Mouse (Mus musculus) hindbrain, embryonic 11.5 days (tissue): ENCODE data around the gene 2010315B03Rik. TPM values are rescaled to one million over a fixed set of nuclear protein-coding genes. Genes with fewer than 3 reads are reported as not detected.

Experiments
- ATAC-seq: fragments of 200-750 bp; cut with Nextera tagmentation; 2 replicates; pipeline ENCODE4 v1.8.0; 2017; ENCODE audit warnings: mild to moderate bottlenecking, moderate TSS enrichment, moderate library complexity; ENCODE audit not compliant: low FRiP score
- DNase-seq: peaks from one replicate; pipeline ENCODE4 v3.0.0-alpha.2; 2015; ENCODE audit warnings: low spot score
- H3K27ac ChIP-seq: fragments of 300-500 bp; sonication (generic); 2 replicates; pipeline ENCODE4 v1.5.1; 2014; ENCODE audit warnings: mild to moderate bottlenecking, low read depth, low read length
- H3K27me3 ChIP-seq: fragments of 300-500 bp; sonication (generic); 2 replicates; pipeline ENCODE4 v1.6.1; 2014; ENCODE audit warnings: mild to moderate bottlenecking, low read length, moderate library complexity, mixed read lengths; ENCODE audit not compliant: control insufficient read depth, insufficient read depth
- H3K36me3 ChIP-seq: fragments of 300-500 bp; sonication (generic); 2 replicates; pipeline ENCODE4 v1.6.1; 2014; ENCODE audit warnings: mild to moderate bottlenecking, low read length, moderate library complexity, mixed read lengths; ENCODE audit not compliant: control insufficient read depth, insufficient read depth
- H3K4me1 ChIP-seq: fragments of 300-500 bp; sonication (generic); replicated peaks from 2 replicates; pipeline ENCODE4 v1.6.1; 2014; ENCODE audit warnings: low read length, mixed read lengths; ENCODE audit not compliant: control insufficient read depth, insufficient read depth
- H3K4me2 ChIP-seq: fragments of 300-500 bp; sonication (generic); replicated peaks from 2 replicates; pipeline ENCODE4 v1.6.1; 2014; ENCODE audit warnings: mild to moderate bottlenecking, low read depth, low read length
- H3K4me3 ChIP-seq: fragments of 300-500 bp; sonication (generic); 2 replicates; pipeline ENCODE4 v1.5.1; 2014; ENCODE audit warnings: low read depth, low read length
- H3K9ac ChIP-seq: fragments of 300-500 bp; sonication (generic); 2 replicates; pipeline ENCODE4 v1.6.1; 2014; ENCODE audit warnings: low read depth, low read length
- H3K9me3 ChIP-seq: fragments of 300-500 bp; sonication (generic); 2 replicates; pipeline ENCODE4 v1.6.1; 2016; ENCODE audit warnings: low read length; ENCODE audit not compliant: control insufficient read depth
- WGBS: fragments of 180-500 bp; shearing (Covaris S2); extraction: QIAGEN DNeasy Blood & Tissue Kit; methylation state at CpG from one replicate; pipeline ENCODE4 v1.1.7; 2014; 5-methylcytosine and 5-hydroxymethylcytosine counted together
- polyA plus RNA-seq: library from polyadenylated mRNA; unstranded; fragments of >200 nt; fragmentation: Nextera tagmentation; extraction: Ambion mirVana; gene quantifications from 2 replicates; pipeline ENCODE4 v1.2.1, GENCODE M21; 2014

2010315B03Rik gene
- 4.8 and 7.8 TPM in 2 replicates for polyA plus RNA-seq

GRCm38 (mm10) chr9:124312171-124313142 lies at the start of gene 2010315B03Rik:
Gene 2010315B03Rik (minus strand): TSS chr9:124312696.
- peak; percentile 79 for DNase-seq
- Histone ChIP-seq H3K9me3 (no peaks in the 10 kb centered on the region), H3K27me3 (no peaks in the 10 kb centered on the region), H3K36me3 (no peaks in the 10 kb centered on the region), H3K27ac (peak within 1 kb of the TSS; percentile 75), H3K4me3 (peak within 1 kb of the TSS; percentile 64), H3K9ac (peak within 1 kb of the TSS; percentile 71), H3K4me1 (no peaks in the 10 kb centered on the region), H3K4me2 (peak within 1 kb of the TSS; percentile 52)
- 4% methylated on average over 21 of the region's 22 CpGs for WGBS
- ATAC-seq, result peak; percentile 99

- no peak for DNase-seq
- Histone ChIP-seq H3K27me3 (no peaks in the 10 kb centered on the region), H3K4me3 (peak overlapping the region; percentile 64; the same call in 1 of the 2 replicates), H3K4me1 (no peaks in the 10 kb centered on the region), H3K27ac (no peak overlapping the region), H3K36me3 (no peaks in the 10 kb centered on the region), H3K4me2 (peak overlapping the region; percentile 8; the same call in 1 of the 2 replicates), H3K9ac (no peak overlapping the region), H3K9me3 (no peaks in the 10 kb centered on the region)
- no peak for ATAC-seq
Observed at GRCm38 (mm10) chr9:124311502-124311901, 994 bp downstream of the 2010315B03Rik start.

- Histone ChIP-seq H3K9me3 (no peaks in the 10 kb centered on the region; the same call in 1 of the 2 replicates), H3K4me1 (no peaks in the 10 kb centered on the region), H3K4me3 (no peak overlapping the region), H3K36me3 (no peaks in the 10 kb centered on the region), H3K27me3 (no peaks in the 10 kb centered on the region), H3K27ac (no peak overlapping the region), H3K4me2 (no peak overlapping the region), H3K9ac (no peak overlapping the region)
- no peak for DNase-seq
- ATAC-seq, result no peak
Observed at GRCm38 (mm10) chr9:124288329-124288728, 24.2 kb downstream of the 2010315B03Rik start.

- peak; percentile 83 for DNase-seq
- peak; percentile 98 for ATAC-seq
- Histone ChIP-seq H3K9ac (peak overlapping the region; percentile 66), H3K4me1 (no peaks in the 10 kb centered on the region), H3K27ac (no peak overlapping the region), H3K9me3 (0 out of 2 replicates have a peak, but pooled peaks cover 3% of the 10 kb centered on the region), H3K27me3 (no peaks in the 10 kb centered on the region), H3K4me3 (peak overlapping the region; percentile 69), H3K4me2 (peak overlapping the region; percentile 50), H3K36me3 (0 out of 2 replicates have a peak, but pooled peaks cover 3% of the 10 kb centered on the region)
- under 1% methylated on average over 22 of the region's 22 CpGs for WGBS
Observed at GRCm38 (mm10) chr9:124281912-124282686, 30.4 kb downstream of the 2010315B03Rik start.

- ATAC-seq, result no peak
- 34% methylated on average over 1 of the region's 1 CpGs for WGBS
- 0 out of 2 replicates have a peak, but pooled peaks cover 3% of the 10 kb centered on the region for H3K9me3 ChIP-seq
- H3K4me3 ChIP-seq, result peak overlapping the region; percentile 69
- 0 out of 2 replicates have a peak, but pooled peaks cover 3% of the 10 kb centered on the region for H3K36me3 ChIP-seq
- H3K27me3 ChIP-seq, result no peaks in the 10 kb centered on the region
- no peaks in the 10 kb centered on the region for H3K4me1 ChIP-seq
- peak overlapping the region; percentile 50 for H3K4me2 ChIP-seq
- H3K9ac ChIP-seq, result peak overlapping the region; percentile 66; the same call in 1 of the 2 replicates
- no peak overlapping the region for H3K27ac ChIP-seq
- no peak for DNase-seq
Observed at GRCm38 (mm10) chr9:124281448-124281791, 31.1 kb downstream of the 2010315B03Rik start.

- WGBS, result 82% methylated on average over 2 of the region's 2 CpGs
- H3K4me2 ChIP-seq, result peak overlapping the region; percentile 50
- DNase-seq, result no peak
- no peak overlapping the region for H3K27ac ChIP-seq
- H3K9ac ChIP-seq, result no peak overlapping the region
- ATAC-seq, result no peak
- H3K4me3 ChIP-seq, result peak overlapping the region; percentile 69; the same call in 1 of the 2 replicates
- H3K4me1 ChIP-seq, result no peaks in the 10 kb centered on the region
- 0 out of 2 replicates have a peak, but pooled peaks cover 3% of the 10 kb centered on the region for H3K9me3 ChIP-seq
- H3K27me3 ChIP-seq, result no peaks in the 10 kb centered on the region
- H3K36me3 ChIP-seq, result 0 out of 2 replicates have a peak, but pooled peaks cover 3% of the 10 kb centered on the region
Observed at GRCm38 (mm10) chr9:124280576-124281447, 31.7 kb downstream of the 2010315B03Rik start.

GRCm38 (mm10) chr9:124279300-124279699 lies 33.2 kb downstream of the 2010315B03Rik start:
- 0 out of 2 replicates have a peak, but pooled peaks cover 3% of the 10 kb centered on the region for H3K9me3 ChIP-seq
- WGBS, result 51% methylated on average over 2 of the region's 2 CpGs
- no peaks in the 10 kb centered on the region for H3K27me3 ChIP-seq
- no peak overlapping the region for H3K27ac ChIP-seq
- no peak overlapping the region for H3K4me3 ChIP-seq
- no peak overlapping the region for H3K4me2 ChIP-seq
- DNase-seq, result no peak
- no peak overlapping the region for H3K9ac ChIP-seq
- no peak for ATAC-seq
- H3K4me1 ChIP-seq, result no peaks in the 10 kb centered on the region
- 0 out of 2 replicates have a peak, but pooled peaks cover 3% of the 10 kb centered on the region for H3K36me3 ChIP-seq

- Histone ChIP-seq H3K27me3 (no peaks in the 10 kb centered on the region), H3K9ac (no peak overlapping the region), H3K4me2 (no peak overlapping the region), H3K4me1 (no peaks in the 10 kb centered on the region), H3K9me3 (peaks cover 12% of the 10 kb centered on the region), H3K27ac (no peak overlapping the region), H3K4me3 (no peak overlapping the region), H3K36me3 (peaks cover 5% of the 10 kb centered on the region; the same call in 1 of the 2 replicates)
- no peak for ATAC-seq
- no peak for DNase-seq
- 94% methylated on average over 2 of the region's 2 CpGs for WGBS
Observed at GRCm38 (mm10) chr9:124275064-124275463, 37.4 kb downstream of the 2010315B03Rik start.
